Mouse (Mus musculus): Measurements from ENCODE around the gene Ldah. TPM values are rescaled to one million over a fixed set of nuclear protein-coding genes. Genes with fewer than 3 reads are reported as not detected.

Gene Ldah
- polyA plus RNA-seq, 1 experiment from 2014 or later, result 66.5 TPM

DNA sequence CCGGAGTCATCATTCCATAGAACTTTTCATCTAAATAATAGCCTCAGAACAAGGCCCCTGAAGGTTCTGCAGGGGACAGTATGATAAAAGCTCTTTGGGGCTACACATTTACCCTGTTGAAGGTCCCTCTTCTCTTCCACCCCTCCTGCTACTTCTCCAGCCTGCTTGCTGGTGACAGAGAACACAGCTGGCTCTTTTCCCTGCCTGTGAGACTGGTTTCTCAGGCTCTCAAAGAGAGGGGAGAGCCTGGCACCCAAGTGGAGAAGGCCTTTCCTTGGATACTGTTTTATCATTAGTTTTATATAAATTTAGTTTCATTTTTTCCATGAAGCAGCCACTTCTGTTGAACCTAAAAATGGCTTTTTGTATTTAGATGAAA, 119.8 kb downstream of the Ldah start:
- Histone ChIP-seq H3K4me2 (ENCODE audit: low read length) (no peak overlapping the region), H3K9ac (ENCODE audit: low read length) (peak overlapping the region; percentile 60), H3K9me3 (replicated peaks; ENCODE audit: control insufficient read depth, low read length) (no peaks in the 10 kb centered on the region), H3K4me3 (ENCODE audit: low read depth, low read length) (no peak overlapping the region), H3K36me3 (ENCODE audit: control insufficient read depth, insufficient read depth, low read length) (peaks cover 11% of the 10 kb centered on the region; the same call in 1 of the 2 replicates), H3K27me3 (replicated peaks; ENCODE audit: control insufficient read depth, insufficient read depth, low read length) (no peaks in the 10 kb centered on the region), H3K27ac (ENCODE audit: low read depth, low read length) (peak overlapping the region; percentile 78), H3K4me1 (ENCODE audit: control insufficient read depth, insufficient read depth, low read length) (peaks cover 6% of the 10 kb centered on the region; the same call in 1 of the 2 replicates)
- DNase-seq (ENCODE audit: low spot score), result peak; percentile 63
- WGBS, result 54% methylated on average over 1 of the region's 1 CpGs
- no peak for ATAC-seq

DNA sequence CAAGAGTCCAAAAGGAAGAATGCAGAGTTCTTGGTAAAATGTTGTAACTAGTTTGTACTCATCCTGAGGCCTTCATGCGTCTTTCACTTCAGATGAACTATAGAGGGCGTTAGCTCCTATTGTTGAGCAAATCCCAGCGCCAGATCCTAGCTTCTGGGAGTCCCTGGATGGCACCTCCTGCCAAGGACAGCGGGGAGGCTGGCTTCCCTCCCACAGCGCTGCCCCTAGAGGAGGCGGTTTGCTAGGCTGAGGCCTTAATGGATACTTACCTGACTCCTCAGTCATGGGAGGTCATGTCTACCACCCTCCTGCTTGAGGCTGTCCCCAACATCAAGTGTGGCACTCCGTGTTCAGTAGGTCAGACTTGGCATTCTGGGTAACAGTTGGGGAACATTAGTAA, 121.3 kb downstream of the Ldah start:
- no peak overlapping the region for H3K4me3 ChIP-seq (ENCODE audit: low read depth, low read length)
- 88% methylated on average over 7 of the region's 7 CpGs for WGBS
- no peak overlapping the region for H3K9ac ChIP-seq (ENCODE audit: low read length)
- H3K4me1 ChIP-seq (ENCODE audit: control insufficient read depth, insufficient read depth, low read length), result peaks cover 6% of the 10 kb centered on the region; the same call in 1 of the 2 replicates
- H3K27ac ChIP-seq (ENCODE audit: low read depth, low read length), result no peak overlapping the region
- H3K27me3 ChIP-seq (replicated peaks; ENCODE audit: control insufficient read depth, insufficient read depth, low read length), result no peaks in the 10 kb centered on the region
- no peaks in the 10 kb centered on the region for H3K9me3 ChIP-seq (replicated peaks; ENCODE audit: control insufficient read depth, low read length)
- H3K4me2 ChIP-seq (ENCODE audit: low read length), result no peak overlapping the region
- ATAC-seq, result no peak
- no peak for DNase-seq (ENCODE audit: low spot score)
- 0 out of 2 replicates have a peak, but pooled peaks cover 6% of the 10 kb centered on the region for H3K36me3 ChIP-seq (ENCODE audit: control insufficient read depth, insufficient read depth, low read length)

DNA sequence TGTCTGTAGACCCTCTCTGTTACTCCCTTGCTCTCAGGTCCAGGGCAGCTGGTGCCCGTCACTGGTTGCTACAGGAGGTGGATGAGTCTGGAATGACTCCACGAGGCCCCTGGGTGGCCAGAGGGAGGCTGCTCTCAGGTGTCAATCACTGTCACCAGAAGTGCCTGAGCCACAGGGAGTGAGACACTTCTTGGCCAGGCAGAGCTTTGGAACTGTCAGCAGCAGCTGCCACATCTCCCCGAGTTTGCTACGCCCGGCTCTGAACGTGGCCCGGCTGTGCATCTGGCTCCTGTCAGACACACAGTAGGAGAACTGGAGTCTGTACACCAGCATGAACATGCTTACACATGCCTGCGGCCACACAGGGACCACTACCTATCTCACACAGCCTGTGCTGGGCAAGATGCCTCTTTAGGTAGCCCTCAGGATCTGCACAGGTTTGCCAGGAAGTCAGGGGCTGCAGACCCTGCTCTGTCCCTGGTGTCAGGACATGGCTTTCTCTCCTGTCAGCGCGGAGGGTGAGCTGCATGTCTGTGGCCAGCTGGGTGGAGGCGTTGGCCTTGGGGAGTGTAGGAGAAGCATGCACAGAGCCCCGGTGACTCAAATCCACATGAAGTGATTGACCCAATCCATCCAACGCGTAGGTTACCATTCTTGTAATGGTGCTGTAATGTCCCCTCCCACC, 123.7 kb downstream of the Ldah start:
- Histone ChIP-seq H3K9me3 (replicated peaks; ENCODE audit: control insufficient read depth, low read length) (no peaks in the 10 kb centered on the region), H3K4me1 (ENCODE audit: control insufficient read depth, insufficient read depth, low read length) (peaks cover 6% of the 10 kb centered on the region; the same call in 1 of the 2 replicates), H3K27ac (ENCODE audit: low read depth, low read length) (peak overlapping the region; percentile 21; the same call in 1 of the 2 replicates), H3K4me2 (ENCODE audit: low read length) (no peak overlapping the region), H3K27me3 (replicated peaks; ENCODE audit: control insufficient read depth, insufficient read depth, low read length) (no peaks in the 10 kb centered on the region), H3K9ac (ENCODE audit: low read length) (peak overlapping the region; percentile 32), H3K4me3 (ENCODE audit: low read depth, low read length) (no peak overlapping the region), H3K36me3 (ENCODE audit: control insufficient read depth, insufficient read depth, low read length) (peaks cover 6% of the 10 kb centered on the region)
- DNase-seq (ENCODE audit: low spot score), result peak; percentile 41
- 70% methylated on average over 14 of the region's 14 CpGs for WGBS
- peak; percentile 6; the same call in 1 of the 2 replicates for ATAC-seq

- H3K4me2 ChIP-seq (ENCODE audit: low read length), result no peak overlapping the region
- no peak overlapping the region for H3K4me3 ChIP-seq (ENCODE audit: low read depth, low read length)
- peaks cover 9% of the 10 kb centered on the region for H3K36me3 ChIP-seq (ENCODE audit: control insufficient read depth, insufficient read depth, low read length)
- no peaks in the 10 kb centered on the region for H3K27me3 ChIP-seq (replicated peaks; ENCODE audit: control insufficient read depth, insufficient read depth, low read length)
- peaks cover 4% of the 10 kb centered on the region; the same call in 1 of the 2 replicates for H3K4me1 ChIP-seq (ENCODE audit: control insufficient read depth, insufficient read depth, low read length)
- DNase-seq (ENCODE audit: low spot score), result no peak
- H3K27ac ChIP-seq (ENCODE audit: low read depth, low read length), result no peak overlapping the region
- H3K9me3 ChIP-seq (replicated peaks; ENCODE audit: control insufficient read depth, low read length), result no peaks in the 10 kb centered on the region
- peak overlapping the region; percentile 32 for H3K9ac ChIP-seq (ENCODE audit: low read length)
- no peak for ATAC-seq
- WGBS, result 65% methylated on average over 5 of the region's 5 CpGs
These were observed 124.3 kb downstream of the Ldah start for GRCm38 (mm10) chr12:8332174-8332542.

GRCm38 (mm10) chr12:8333617-8334016, 125.7 kb downstream of the Ldah start:
- H3K9ac ChIP-seq (ENCODE audit: low read length), result no peak overlapping the region

DNA sequence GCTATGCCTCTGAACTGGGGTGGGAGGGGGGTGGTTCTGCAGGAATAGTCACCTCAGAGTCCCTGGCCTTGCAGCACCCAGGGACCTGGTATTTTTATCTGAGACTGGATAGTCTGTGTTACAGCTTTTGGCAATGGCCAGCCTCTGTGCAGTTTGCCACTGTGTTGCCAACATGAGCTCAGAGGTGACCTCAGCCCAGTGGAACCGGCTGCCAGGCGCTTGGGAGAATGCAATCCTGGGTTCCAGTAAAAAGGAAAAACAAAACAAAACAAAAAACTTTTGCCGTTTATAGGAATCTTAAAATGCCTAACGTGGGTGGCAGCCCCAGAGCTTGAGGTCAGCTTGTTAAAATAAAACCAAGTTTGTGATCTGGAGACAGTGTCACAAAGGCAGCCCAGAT, 126.4 kb downstream of the Ldah start:
- no peak overlapping the region for H3K4me3 ChIP-seq (ENCODE audit: low read depth, low read length)
- 88% methylated on average over 4 of the region's 4 CpGs for WGBS
- no peaks in the 10 kb centered on the region for H3K9me3 ChIP-seq (replicated peaks; ENCODE audit: control insufficient read depth, low read length)
- no peaks in the 10 kb centered on the region for H3K27me3 ChIP-seq (replicated peaks; ENCODE audit: control insufficient read depth, insufficient read depth, low read length)
- no peak overlapping the region for H3K4me2 ChIP-seq (ENCODE audit: low read length)
- peaks cover 4% of the 10 kb centered on the region; the same call in 1 of the 2 replicates for H3K4me1 ChIP-seq (ENCODE audit: control insufficient read depth, insufficient read depth, low read length)
- DNase-seq (ENCODE audit: low spot score) (no peak), ATAC-seq (no peak)
- H3K27ac ChIP-seq (ENCODE audit: low read depth, low read length), result no peak overlapping the region
- H3K36me3 ChIP-seq (ENCODE audit: control insufficient read depth, insufficient read depth, low read length), result peaks cover 18% of the 10 kb centered on the region
- no peak overlapping the region for H3K9ac ChIP-seq (ENCODE audit: low read length)

More at GRCm38 (mm10) chr12:8333617-8334016, 125.7 kb downstream of the Ldah start:
- no peak overlapping the region for H3K4me2 ChIP-seq (ENCODE audit: low read length)
- no peaks in the 10 kb centered on the region for H3K9me3 ChIP-seq (replicated peaks; ENCODE audit: control insufficient read depth, low read length)
- no peak overlapping the region for H3K4me3 ChIP-seq (ENCODE audit: low read depth, low read length)
- no peak for ATAC-seq
- H3K36me3 ChIP-seq (ENCODE audit: control insufficient read depth, insufficient read depth, low read length), result peaks cover 14% of the 10 kb centered on the region
- no peak overlapping the region for H3K27ac ChIP-seq (ENCODE audit: low read depth, low read length)
- DNase-seq (ENCODE audit: low spot score), result no peak
- H3K4me1 ChIP-seq (ENCODE audit: control insufficient read depth, insufficient read depth, low read length), result no peaks in the 10 kb centered on the region; the same call in 1 of the 2 replicates
- 84% methylated on average over 8 of the region's 8 CpGs for WGBS
- no peaks in the 10 kb centered on the region for H3K27me3 ChIP-seq (replicated peaks; ENCODE audit: control insufficient read depth, insufficient read depth, low read length)

Other genes with a start within 250 kb of the Ldah start
- gene Apob, start 230.5 kb upstream of the Ldah start, polyA plus RNA-seq (2014; fragmentation: Nextera tagmentation; extraction: Ambion mirVana), result 0.05 and 0.20 TPM in 2 replicates
- not detected in 2 replicates for gene Gdf7, start 93.8 kb downstream of the Ldah start, polyA plus RNA-seq (2014; fragmentation: Nextera tagmentation; extraction: Ambion mirVana)
- gene Hs1bp3, start 105.3 kb downstream of the Ldah start, polyA plus RNA-seq (2014; fragmentation: Nextera tagmentation; extraction: Ambion mirVana), result 8.3 and 8.4 TPM in 2 replicates

Data from forebrain, embryonic 14.5 days (tissue).